Mouse (Mus musculus): ENCODE measurements around the gene Hcls1. TPM values are rescaled to one million over a fixed set of nuclear protein-coding genes. Genes with fewer than 3 reads are reported as not detected.

Hcls1 gene
- polyA plus RNA-seq, 1 experiment from 2014 or later: 5.8 TPM

DNA sequence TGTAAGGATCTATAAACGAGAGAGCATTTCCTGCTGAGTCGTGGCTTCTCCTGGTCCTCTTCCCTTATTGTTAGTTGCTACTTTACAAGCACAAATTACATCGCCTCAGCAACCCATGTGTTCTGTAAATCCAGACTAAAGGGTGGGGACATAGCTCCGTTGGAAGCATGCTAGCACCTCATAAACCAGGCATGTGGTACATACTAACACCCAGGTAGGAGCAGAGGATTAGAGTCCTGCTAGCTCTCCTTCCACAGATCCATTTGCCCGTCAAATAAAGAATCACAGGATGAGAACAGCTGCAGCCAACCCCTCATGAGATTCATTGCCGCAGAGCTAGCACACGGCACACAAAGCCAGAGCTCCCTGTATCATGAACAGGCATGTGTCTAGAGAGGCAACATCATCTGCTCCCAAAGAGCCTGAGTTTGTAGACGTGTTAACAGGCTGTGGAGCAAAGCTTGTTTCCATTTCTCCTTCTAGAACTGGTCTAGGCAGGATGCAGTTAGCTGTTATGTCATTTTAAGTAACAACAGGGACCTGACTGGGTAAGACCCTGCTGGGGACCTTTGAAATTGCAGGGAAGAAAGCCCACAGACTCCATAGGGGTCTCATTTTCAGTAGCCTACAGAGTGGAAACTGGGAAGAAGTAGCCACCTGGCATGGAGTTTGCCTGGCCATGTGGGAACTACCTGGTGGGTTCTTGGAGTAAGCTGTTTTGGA, 15.0 kb downstream of the Hcls1 start:
- Histone ChIP-seq H3K27me3 (replicated peaks) (no peaks in the 10 kb centered on the region), H3K9me3 (no peaks in the 10 kb centered on the region), H3K4me3 (no peak overlapping the region), H3K9ac (no peak overlapping the region), H3K4me1 (no peaks in the 10 kb centered on the region), H3K27ac (replicated peaks) (no peak overlapping the region), H3K4me2 (no peak overlapping the region), H3K36me3 (no peaks in the 10 kb centered on the region)
- ATAC-seq (ENCODE audit: extremely low read depth, insufficient number of reproducible peaks, low FRiP score, low TSS enrichment): no peak
- WGBS: 59% methylated on average over 8 of the region's 8 CpGs

DNA sequence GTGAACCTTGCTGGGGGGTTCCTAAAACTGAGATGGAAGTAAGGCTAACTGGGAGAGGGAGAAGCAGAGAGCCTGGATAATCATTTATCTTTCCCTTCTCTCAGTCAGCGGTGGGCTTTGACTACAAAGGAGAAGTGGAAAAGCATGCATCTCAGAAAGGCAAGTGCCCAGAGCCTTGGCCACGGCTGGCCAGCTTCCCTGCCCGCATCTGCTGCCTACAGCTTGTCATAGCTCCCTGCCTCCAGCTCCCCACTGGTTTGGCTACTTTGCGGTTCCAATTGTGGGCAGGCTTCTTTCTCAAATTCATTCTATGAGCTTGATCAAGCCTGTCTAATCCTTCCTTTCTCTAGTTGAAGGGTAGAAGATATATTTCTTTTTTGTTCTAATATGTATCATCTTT, 16.2 kb downstream of the Hcls1 start:
- Histone ChIP-seq H3K9me3 (no peaks in the 10 kb centered on the region), H3K4me3 (no peak overlapping the region), H3K9ac (no peak overlapping the region), H3K27me3 (replicated peaks) (no peaks in the 10 kb centered on the region), H3K36me3 (no peaks in the 10 kb centered on the region), H3K4me1 (no peaks in the 10 kb centered on the region), H3K27ac (replicated peaks) (no peak overlapping the region), H3K4me2 (no peak overlapping the region)
- WGBS: 57% methylated on average over 4 of the region's 4 CpGs
- no peak for ATAC-seq (ENCODE audit: extremely low read depth, insufficient number of reproducible peaks, low FRiP score, low TSS enrichment)

- ATAC-seq (ENCODE audit: extremely low read depth, insufficient number of reproducible peaks, low FRiP score, low TSS enrichment): no peak
These were observed 20.3 kb downstream of the Hcls1 start for GRCm38 (mm10) chr16:36955106-36955505.

GRCm38 (mm10) chr16:36963415-36963814, 28.6 kb downstream of the Hcls1 start:
- Histone ChIP-seq H3K27ac (replicated peaks) (no peak overlapping the region), H3K4me2 (no peak overlapping the region), H3K9ac (no peak overlapping the region), H3K27me3 (replicated peaks) (no peaks in the 10 kb centered on the region), H3K4me3 (no peak overlapping the region), H3K4me1 (no peaks in the 10 kb centered on the region), H3K36me3 (peaks cover 34% of the 10 kb centered on the region), H3K9me3 (no peaks in the 10 kb centered on the region)
- ATAC-seq (ENCODE audit: extremely low read depth, insufficient number of reproducible peaks, low FRiP score, low TSS enrichment): no peak
- WGBS: 74% methylated on average over 4 of the region's 4 CpGs

More at GRCm38 (mm10) chr16:36955106-36955505, 20.3 kb downstream of the Hcls1 start:
- Histone ChIP-seq H3K9me3 (no peaks in the 10 kb centered on the region), H3K4me3 (no peak overlapping the region), H3K27me3 (replicated peaks) (no peaks in the 10 kb centered on the region), H3K36me3 (no peaks in the 10 kb centered on the region), H3K9ac (no peak overlapping the region), H3K4me1 (no peaks in the 10 kb centered on the region), H3K4me2 (no peak overlapping the region), H3K27ac (replicated peaks) (no peak overlapping the region)
- 71% methylated on average over 11 of the region's 11 CpGs for WGBS

DNA sequence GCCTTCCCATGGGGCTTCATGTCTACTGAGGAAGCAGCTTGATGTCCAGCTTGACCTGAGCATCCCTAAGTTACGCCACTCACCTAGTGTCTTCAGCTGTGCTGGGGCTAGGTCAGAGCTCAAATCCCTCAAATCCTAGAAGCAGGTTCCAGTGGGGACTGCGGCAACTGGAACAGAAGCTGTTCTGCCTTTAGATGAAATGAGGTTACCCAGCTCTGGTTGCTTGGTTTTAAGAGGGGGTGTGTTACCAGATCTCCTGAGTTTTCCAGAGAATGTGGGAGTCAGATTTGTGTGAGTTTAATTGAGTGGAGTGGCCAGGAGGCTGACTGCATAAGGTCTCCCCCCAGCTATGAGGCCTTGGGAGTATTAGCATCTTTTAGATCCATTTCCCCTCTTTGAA, 44.3 kb downstream of the Hcls1 start:
- WGBS: 88% methylated on average over 2 of the region's 2 CpGs
- no peak for ATAC-seq (ENCODE audit: extremely low read depth, insufficient number of reproducible peaks, low FRiP score, low TSS enrichment)
- no peak overlapping the region for H3K4me2 ChIP-seq

GRCm38 (mm10) chr16:36983796-36984195, 49.0 kb downstream of the Hcls1 start:
- H3K27me3 ChIP-seq (replicated peaks): no peaks in the 10 kb centered on the region
- no peak overlapping the region for H3K4me3 ChIP-seq
- no peaks in the 10 kb centered on the region for H3K9me3 ChIP-seq
- H3K9ac ChIP-seq: no peak overlapping the region
- ATAC-seq (ENCODE audit: extremely low read depth, insufficient number of reproducible peaks, low FRiP score, low TSS enrichment): no peak
- H3K4me1 ChIP-seq: peaks cover 31% of the 10 kb centered on the region
- H3K4me2 ChIP-seq: no peak overlapping the region
- WGBS: 78% methylated on average over 1 of the region's 1 CpGs
- peaks cover 24% of the 10 kb centered on the region for H3K36me3 ChIP-seq
- 0 out of 2 replicates have a peak overlapping the region, but pooled peaks have one; percentile 34 for H3K27ac ChIP-seq (replicated peaks)

More for the DNA sequence above, 44.3 kb downstream of the Hcls1 start:
- Histone ChIP-seq H3K4me3 (no peak overlapping the region), H3K4me1 (peaks cover 13% of the 10 kb centered on the region; the same call in 1 of the 2 replicates), H3K9ac (no peak overlapping the region), H3K9me3 (no peaks in the 10 kb centered on the region), H3K36me3 (peaks cover 25% of the 10 kb centered on the region), H3K27me3 (replicated peaks) (no peaks in the 10 kb centered on the region), H3K27ac (replicated peaks) (no peak overlapping the region)

GRCm38 (mm10) chr16:36985636-36986042, 50.9 kb downstream of the Hcls1 start:
- H3K4me1 ChIP-seq: peaks cover 39% of the 10 kb centered on the region
- H3K36me3 ChIP-seq: peaks cover 19% of the 10 kb centered on the region
- no peak overlapping the region for H3K4me2 ChIP-seq
- H3K27me3 ChIP-seq (replicated peaks): no peaks in the 10 kb centered on the region
- ATAC-seq (ENCODE audit: extremely low read depth, insufficient number of reproducible peaks, low FRiP score, low TSS enrichment): no peak
- H3K9ac ChIP-seq: no peak overlapping the region
- H3K4me3 ChIP-seq: no peak overlapping the region
- H3K9me3 ChIP-seq: no peaks in the 10 kb centered on the region
- 59% methylated on average over 5 of the region's 5 CpGs for WGBS
- H3K27ac ChIP-seq (replicated peaks): no peak overlapping the region

- WGBS: 71% methylated on average over 2 of the region's 2 CpGs
- Histone ChIP-seq H3K27me3 (replicated peaks) (no peaks in the 10 kb centered on the region), H3K4me3 (no peak overlapping the region), H3K4me1 (peaks cover 49% of the 10 kb centered on the region), H3K36me3 (peaks cover 4% of the 10 kb centered on the region), H3K4me2 (peak overlapping the region; percentile 66), H3K9ac (0 out of 2 replicates have a peak overlapping the region, but pooled peaks have one; percentile 47), H3K27ac (replicated peaks) (0 out of 2 replicates have a peak overlapping the region, but pooled peaks have one; percentile 24), H3K9me3 (no peaks in the 10 kb centered on the region)
- ATAC-seq (ENCODE audit: extremely low read depth, insufficient number of reproducible peaks, low FRiP score, low TSS enrichment): no peak
These were observed 52.6 kb downstream of the Hcls1 start for GRCm38 (mm10) chr16:36987399-36987798.

GRCm38 (mm10) chr16:36988066-36988465, 53.3 kb downstream of the Hcls1 start:
- no peaks in the 10 kb centered on the region for H3K9me3 ChIP-seq
- H3K4me2 ChIP-seq: peak overlapping the region; percentile 66
- no peak overlapping the region; the same call in 1 of the 2 replicates for H3K27ac ChIP-seq (replicated peaks)
- ATAC-seq (ENCODE audit: extremely low read depth, insufficient number of reproducible peaks, low FRiP score, low TSS enrichment): no peak
- peaks cover 45% of the 10 kb centered on the region for H3K4me1 ChIP-seq
- no peaks in the 10 kb centered on the region for H3K27me3 ChIP-seq (replicated peaks)
- peak overlapping the region; percentile 82; the same call in 1 of the 2 replicates for H3K9ac ChIP-seq
- no peaks in the 10 kb centered on the region for H3K36me3 ChIP-seq
- peak overlapping the region; percentile 60 for H3K4me3 ChIP-seq

GRCm38 (mm10) chr16:36989493-36989892, 54.7 kb downstream of the Hcls1 start:
- ATAC-seq (ENCODE audit: extremely low read depth, insufficient number of reproducible peaks, low FRiP score, low TSS enrichment): no peak
- whole genome bisulfite sequencing: 41% methylated on average over 8 of the region's 8 CpGs
- Histone ChIP-seq H3K9ac (peak overlapping the region; percentile 82), H3K27ac (replicated peaks) (peak overlapping the region; percentile 95), H3K4me2 (peak overlapping the region; percentile 66), H3K4me3 (peak overlapping the region; percentile 60), H3K36me3 (no peaks in the 10 kb centered on the region), H3K4me1 (peaks cover 35% of the 10 kb centered on the region), H3K9me3 (no peaks in the 10 kb centered on the region), H3K27me3 (replicated peaks) (no peaks in the 10 kb centered on the region)

GRCm38 (mm10) chr16:36989999-36990625, 55.3 kb downstream of the Hcls1 start, which contains the start of gene Fbxo40:
TSS of gene Fbxo40 (minus strand) at chr16:36990467.
- Histone ChIP-seq H3K36me3 (no peaks in the 10 kb centered on the region), H3K4me1 (peaks cover 35% of the 10 kb centered on the region), H3K27me3 (replicated peaks) (no peaks in the 10 kb centered on the region), H3K9ac (peak within 1 kb of the TSS; percentile 82), H3K27ac (replicated peaks) (peak within 1 kb of the TSS; percentile 95), H3K9me3 (no peaks in the 10 kb centered on the region), H3K4me2 (peak within 1 kb of the TSS; percentile 66), H3K4me3 (peak within 1 kb of the TSS; percentile 60)
- ATAC-seq (ENCODE audit: extremely low read depth, insufficient number of reproducible peaks, low FRiP score, low TSS enrichment): peak; percentile 35; the same call in 1 of the 2 replicates
- 34% methylated on average over 18 of the region's 18 CpGs for WGBS
